Mouse (Mus musculus): ENCODE measurements around the gene Igfbp6. TPM values are rescaled to one million over a fixed set of nuclear protein-coding genes. Genes with fewer than 3 reads are reported as not detected.

Igfbp6 gene
- total RNA-seq, 4 experiments from 2014 or later = 42.4 to 49.5 (median 45.5) TPM

- no peak for DNase-seq (ENCODE audit: low spot score in 2 of 2)
Measured at GRCm38 (mm10) chr15:102108651-102109525, 35.3 kb upstream of the Igfbp6 start.

- DNase-seq (ENCODE audit: low spot score in 2 of 2) = no peak
Measured at GRCm38 (mm10) chr15:102110271-102110670, 33.9 kb upstream of the Igfbp6 start.

- no peak for DNase-seq (ENCODE audit: low spot score in 2 of 2)
Measured at GRCm38 (mm10) chr15:102110701-102111494, 33.3 kb upstream of the Igfbp6 start.

DNA sequence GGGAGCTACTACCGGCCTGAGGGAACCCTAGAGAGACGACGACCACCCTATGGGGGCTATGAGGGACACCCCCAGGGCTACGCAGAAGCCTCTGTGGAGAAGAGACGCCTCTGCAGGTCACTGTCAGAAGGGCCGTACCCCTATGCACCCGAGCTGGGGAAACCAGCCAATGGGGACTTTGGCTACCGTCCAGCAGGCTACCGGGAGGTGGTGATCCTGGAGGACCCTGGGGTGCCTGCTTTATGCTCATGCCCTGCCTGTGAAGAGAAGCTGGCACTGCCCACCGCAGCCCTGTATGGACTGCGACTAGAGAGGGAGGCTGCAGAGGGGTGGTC is 32.7 kb upstream of the Igfbp6 start:
- DNase-seq (ENCODE audit: low spot score in 2 of 2) = no peak

GRCm38 (mm10) chr15:102112181-102112580 is 32.0 kb upstream of the Igfbp6 start:
- no peak for DNase-seq (ENCODE audit: low spot score in 2 of 2)

GRCm38 (mm10) chr15:102112827-102113226 is 31.3 kb upstream of the Igfbp6 start:
- no peak for DNase-seq (ENCODE audit: low spot score in 2 of 2)

GRCm38 (mm10) chr15:102113674-102114073 is 30.5 kb upstream of the Igfbp6 start:
- no peak for DNase-seq (ENCODE audit: low spot score in 2 of 2)

DNA sequence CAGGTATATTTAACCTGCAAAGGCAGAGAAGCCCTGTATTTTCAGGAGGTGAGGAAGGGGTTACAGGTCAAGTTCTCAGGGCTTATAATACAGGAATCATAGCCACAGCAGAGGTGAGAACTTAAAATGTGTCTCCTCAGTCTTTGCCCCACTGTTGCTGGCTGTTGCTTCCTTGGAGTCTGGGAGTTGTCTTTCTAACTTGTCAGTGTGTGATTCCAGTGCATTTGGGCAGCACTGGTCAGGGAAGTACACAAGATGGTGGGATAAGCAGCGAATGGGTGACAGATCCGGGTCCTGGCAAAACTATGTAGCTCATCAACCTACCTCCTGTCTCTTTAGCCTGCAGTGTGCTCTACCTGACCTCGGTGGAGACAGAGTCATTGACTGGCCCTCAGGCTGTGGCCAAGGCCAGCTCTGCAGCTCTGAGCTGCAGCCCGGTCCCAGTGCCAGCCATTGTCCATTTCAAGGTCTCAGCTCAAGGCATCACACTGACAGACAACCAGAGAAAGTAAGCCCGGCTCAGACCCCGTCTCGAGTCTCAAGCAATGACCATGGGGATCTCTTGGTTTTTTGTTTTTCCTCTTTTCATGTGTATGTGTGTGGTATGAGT is 29.4 kb upstream of the Igfbp6 start:
- no peak for DNase-seq (ENCODE audit: low spot score in 2 of 2)

DNA sequence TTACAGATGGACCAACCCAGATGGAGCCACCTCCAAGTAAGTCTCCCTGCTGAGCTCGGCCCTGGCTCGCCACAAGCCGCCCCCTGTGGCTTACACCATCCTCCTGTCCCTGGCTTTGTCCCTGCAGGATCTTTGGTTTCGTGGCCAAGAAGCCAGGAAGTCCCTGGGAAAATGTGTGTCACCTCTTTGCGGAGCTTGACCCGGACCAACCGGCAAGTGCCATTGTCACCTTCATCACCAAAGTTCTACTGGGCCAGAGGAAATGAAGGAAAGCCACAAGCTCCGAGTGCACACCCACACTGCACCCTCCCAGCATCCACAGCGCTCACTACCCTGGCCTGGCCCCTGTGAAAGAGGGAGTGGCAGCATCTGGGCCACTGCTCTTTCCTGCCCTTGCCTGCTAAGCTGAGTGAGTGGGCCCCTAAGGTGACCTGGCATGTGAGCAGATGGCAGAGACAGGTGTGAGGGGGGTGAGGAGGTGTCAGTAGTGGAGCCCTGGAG is 28.4 kb upstream of the Igfbp6 start:
- no peak for DNase-seq (ENCODE audit: low spot score in 2 of 2)

- peak in 1 of 2 experiments; percentile 4 for DNase-seq (ENCODE audit: low spot score in 2 of 2)
Measured at GRCm38 (mm10) chr15:102116753-102117415, 27.3 kb upstream of the Igfbp6 start.

DNA sequence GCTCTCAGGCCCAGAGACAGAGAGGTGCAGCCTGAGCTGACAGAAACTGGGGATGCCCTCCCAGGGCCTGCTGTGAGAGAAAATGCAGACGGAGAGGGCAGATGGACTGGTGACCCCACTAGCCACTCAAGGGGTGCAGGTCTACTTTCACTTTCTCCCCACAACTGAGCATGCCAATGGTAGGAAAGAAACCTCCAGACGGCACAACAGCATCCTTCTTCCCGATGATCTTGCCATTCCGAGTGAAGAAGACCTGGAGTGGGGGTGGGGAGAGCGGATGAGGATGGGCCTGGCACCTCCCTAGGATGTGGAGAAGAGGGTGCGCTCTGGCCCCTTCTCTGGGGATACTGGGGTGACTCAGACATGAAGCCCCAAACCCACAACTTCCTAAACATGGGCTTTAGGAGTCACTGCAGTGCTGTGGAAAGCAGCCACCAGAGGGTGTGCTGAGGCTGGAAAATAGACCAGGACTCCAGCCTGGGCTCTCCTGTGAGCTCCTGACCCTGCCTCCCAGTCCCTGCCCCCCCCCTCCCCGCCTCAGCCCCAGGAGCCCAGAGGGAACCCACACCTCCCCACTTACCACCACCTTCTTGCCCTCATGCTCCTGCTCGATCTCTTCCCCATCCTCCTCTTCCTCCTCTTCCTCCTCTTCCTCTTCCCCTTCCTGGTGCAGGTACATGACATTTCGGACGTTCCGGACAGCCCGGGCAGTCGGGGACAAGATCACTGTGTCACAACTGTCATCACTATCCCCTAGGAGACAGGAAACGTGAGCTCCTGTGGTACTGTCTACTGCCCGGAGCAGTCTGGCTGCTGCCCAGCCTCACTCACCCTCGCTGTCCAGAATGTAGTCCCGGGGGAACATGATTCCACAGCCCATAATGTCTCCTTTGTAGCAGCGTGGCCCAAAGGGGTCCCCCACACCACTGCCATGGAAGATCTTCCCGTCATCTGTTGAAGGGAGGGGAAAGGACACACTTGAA is 26.4 kb upstream of the Igfbp6 start:
- DNase-seq (ENCODE audit: low spot score in 2 of 2) = no peak

DNA sequence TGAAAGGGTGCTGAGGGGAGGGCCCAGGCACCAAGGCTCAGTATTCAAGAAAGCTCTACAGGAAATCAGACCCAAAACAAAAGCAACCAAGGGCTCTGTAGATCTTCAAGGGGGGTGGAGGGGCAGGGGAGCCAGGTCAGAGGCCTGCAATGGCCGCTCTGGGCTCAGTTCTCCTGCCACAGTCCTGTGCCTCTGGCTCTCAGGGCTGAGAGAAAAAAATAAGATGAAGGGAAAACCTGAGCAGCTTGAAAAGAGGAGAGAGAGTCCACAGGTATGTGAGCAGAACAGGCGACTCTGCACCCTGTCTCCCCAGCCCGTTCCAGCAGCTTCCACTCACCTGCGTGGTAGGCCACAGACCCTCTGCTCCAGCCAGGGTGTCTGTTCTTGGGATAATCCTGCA is 25.6 kb upstream of the Igfbp6 start:
- DNase-seq (ENCODE audit: low spot score in 2 of 2) = no peak

GRCm38 (mm10) chr15:102119121-102119830 is 24.9 kb upstream of the Igfbp6 start:
- DNase-seq (ENCODE audit: low spot score in 2 of 2) = no peak

DNA sequence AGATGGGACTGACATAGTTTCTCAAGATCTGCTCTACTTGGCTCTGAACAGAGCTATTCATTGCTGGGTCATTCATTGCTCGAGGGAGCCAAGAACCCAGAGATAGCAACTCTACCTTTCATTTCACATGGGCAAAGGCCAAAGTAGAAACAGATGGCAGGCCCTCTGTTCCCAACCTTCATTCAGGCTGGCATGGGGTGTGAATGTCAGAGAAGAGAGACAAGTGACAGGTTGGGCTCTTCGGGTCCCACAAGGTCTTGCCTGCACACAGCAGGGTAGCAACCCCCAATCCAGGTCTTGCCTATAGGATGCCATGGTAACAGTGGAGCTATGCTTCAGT is 24.4 kb upstream of the Igfbp6 start:
- no peak for DNase-seq (ENCODE audit: low spot score in 2 of 2)

DNA sequence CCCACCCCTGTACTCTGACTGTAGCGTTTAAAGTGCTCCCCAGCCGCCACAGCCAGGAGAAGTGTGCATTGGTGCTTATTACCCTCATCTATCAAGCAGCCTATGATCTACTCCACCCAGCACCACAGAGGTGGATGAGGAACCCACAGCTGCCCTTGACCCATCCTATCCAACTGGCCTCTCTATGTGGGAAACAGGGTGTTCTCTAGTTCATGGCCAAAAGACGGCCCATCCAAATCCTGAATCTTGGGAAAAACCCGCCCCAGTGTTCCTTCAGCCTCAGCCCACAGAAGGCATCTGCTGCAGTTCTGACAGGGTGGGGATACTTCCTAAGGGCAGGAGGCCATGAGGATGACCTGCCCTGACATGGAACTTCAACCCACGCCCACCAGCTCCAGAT is 23.6 kb upstream of the Igfbp6 start:
- DNase-seq (ENCODE audit: low spot score in 2 of 2) = no peak

DNA sequence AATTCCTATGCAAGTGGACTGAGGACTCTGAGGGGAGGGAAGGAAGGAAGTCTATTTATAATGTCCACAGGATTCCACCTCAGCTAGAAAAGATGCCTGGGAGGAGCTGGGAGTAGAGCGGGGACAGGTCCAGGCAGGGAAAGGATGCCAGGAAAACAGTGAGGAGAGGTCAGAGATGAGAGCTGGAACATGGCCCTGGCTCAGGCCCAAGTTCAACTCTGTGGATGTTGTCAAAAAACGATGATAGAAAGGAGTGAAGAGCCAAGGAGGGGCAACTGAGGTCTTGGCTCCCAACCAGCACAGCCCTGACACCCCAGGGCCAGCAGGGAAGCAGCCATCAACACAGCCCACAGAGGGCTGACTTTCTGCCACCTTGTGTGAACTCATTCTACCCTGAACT is 17.9 kb upstream of the Igfbp6 start:
- no peak for DNase-seq (ENCODE audit: low spot score in 2 of 2)

DNA sequence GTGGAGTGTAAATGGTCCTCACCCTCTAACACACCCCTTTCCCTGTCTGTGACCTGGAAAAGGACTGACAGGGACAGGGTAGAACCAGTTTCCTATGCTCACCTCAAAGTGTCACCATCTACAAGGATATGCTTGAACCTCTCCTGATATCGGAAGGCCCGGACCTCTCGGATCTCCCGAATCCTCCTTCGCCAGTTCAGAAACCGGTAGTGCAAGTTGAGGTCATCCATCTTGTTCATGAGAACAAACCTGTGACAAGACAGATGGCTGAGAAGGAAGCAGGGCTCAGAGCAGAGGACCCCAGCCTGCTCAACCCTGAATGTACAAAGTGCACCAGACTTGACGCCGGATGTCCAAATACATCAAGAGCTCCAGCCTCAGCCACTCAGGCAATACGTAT is 10.8 kb upstream of the Igfbp6 start:
- no peak for DNase-seq (ENCODE audit: low spot score in 2 of 2)

DNA sequence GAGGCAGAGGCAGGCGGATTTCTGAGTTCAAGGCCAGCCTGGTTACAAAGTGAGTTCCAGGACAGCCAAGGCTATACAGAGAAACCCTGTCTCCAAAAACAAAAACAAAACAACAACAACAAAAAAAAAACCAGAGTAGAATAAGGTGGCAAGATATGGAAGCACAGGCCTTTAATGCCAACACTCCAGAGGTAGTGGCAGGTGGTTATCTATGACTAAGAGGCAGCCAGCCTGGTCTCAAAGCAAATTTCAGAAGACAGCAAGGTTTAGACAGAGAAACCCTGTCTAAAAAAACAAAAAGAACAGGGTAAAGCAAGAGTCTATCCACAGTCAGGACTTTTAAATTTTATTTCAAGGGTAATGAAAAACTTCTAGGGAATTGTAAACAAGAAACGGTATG is 9.5 kb upstream of the Igfbp6 start:
- no peak for DNase-seq (ENCODE audit: low spot score in 2 of 2)

DNA sequence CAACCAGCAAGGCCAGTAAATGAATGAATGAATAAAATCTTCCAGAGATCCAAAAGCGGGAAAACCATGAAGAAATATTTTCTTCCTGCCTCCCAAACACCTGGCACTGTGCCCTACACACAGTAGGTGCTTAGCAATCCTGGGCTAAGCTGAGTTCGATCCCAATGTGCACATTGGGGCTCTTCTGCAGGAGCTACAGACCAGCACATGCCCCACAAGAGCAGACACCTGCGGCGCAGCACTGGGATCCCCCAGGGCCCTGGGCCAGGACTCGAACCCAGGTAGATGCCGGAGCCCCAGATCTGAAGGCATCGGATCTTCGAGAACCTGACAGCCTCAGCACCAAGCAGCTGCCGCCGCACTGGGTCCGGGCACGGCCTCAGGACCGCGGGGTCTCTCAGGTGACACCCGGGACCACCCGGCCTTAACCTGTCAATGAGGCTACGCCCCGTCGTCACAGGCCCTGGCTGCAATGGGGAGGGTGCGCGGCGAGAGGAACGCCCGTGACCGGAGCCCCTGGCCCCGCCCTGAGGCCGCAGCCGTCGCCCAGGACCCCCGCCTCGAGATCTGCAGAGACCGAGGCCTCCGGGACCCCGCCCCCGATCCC is 8.5 kb upstream of the Igfbp6 start:
- peak in 1 of 2 experiments; percentile 50 for DNase-seq (ENCODE audit: low spot score in 2 of 2)

Measured in left cerebral cortex, adult 8-10 months (tissue).